Mouse (Mus musculus): Measurements from ENCODE around the gene Rtn4r. TPM values are rescaled to one million over a fixed set of nuclear protein-coding genes. Genes with fewer than 3 reads are reported as not detected.
A peak's percentile ranks its signal among the peaks of the same experiment; 100 is the strongest.
"Not testable (repeated sequence)": the region's sequence is repeated elsewhere in the genome, so short reads cannot be mapped to it uniquely, and the experiment has no call there.

The Rtn4r gene
- polyA plus RNA-seq, 1 experiment from 2014 or later: 0.72 TPM

GRCm38 (mm10) chr16:18179591-18179990 is 52.1 kb downstream of the Rtn4r start:
- Histone ChIP-seq H3K27ac (replicated peaks) (no peak overlapping the region), H3K4me3 (no peak overlapping the region), H3K36me3 (no peaks in the 10 kb centered on the region), H3K9me3 (no peaks in the 10 kb centered on the region), H3K4me1 (peaks cover 26% of the 10 kb centered on the region), H3K9ac (no peak overlapping the region), H3K4me2 (no peak overlapping the region), H3K27me3 (replicated peaks) (peaks cover 33% of the 10 kb centered on the region)
- 65% methylated on average over 2 of the region's 2 CpGs for WGBS
- no peak for ATAC-seq (ENCODE audit: extremely low read depth, insufficient number of reproducible peaks, low FRiP score, low TSS enrichment)

DNA sequence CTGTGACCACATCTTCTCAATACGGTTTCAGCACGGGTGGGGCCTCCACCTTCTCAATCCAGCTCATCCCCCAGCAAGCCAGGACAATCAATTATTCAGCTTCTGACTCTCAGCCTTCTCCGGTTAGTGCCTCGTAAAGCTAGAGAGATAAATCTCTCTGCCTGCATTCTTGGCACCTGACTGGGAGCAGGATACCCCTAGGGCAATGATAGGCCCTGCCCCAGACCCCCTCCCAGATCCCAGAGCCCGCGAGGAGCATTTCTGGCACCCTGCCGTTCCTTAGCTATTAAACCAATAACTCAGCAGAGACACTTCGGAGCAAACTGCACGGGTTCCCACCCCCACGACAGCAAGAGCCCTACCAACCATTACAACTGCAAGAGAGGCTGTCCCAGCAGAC is 54.0 kb downstream of the Rtn4r start:
- peaks cover 17% of the 10 kb centered on the region for H3K4me1 ChIP-seq
- no peaks in the 10 kb centered on the region for H3K9me3 ChIP-seq
- 49% methylated on average over 10 of the region's 10 CpGs for WGBS
- no peak overlapping the region for H3K9ac ChIP-seq
- no peak overlapping the region for H3K27ac ChIP-seq (replicated peaks)
- H3K4me2 ChIP-seq: no peak overlapping the region
- H3K27me3 ChIP-seq (replicated peaks): peaks cover 25% of the 10 kb centered on the region
- no peak for ATAC-seq (ENCODE audit: extremely low read depth, insufficient number of reproducible peaks, low FRiP score, low TSS enrichment)
- H3K36me3 ChIP-seq: no peaks in the 10 kb centered on the region
- H3K4me3 ChIP-seq: no peak overlapping the region

- Histone ChIP-seq H3K27me3 (replicated peaks) (peaks cover 20% of the 10 kb centered on the region), H3K9ac (no peak overlapping the region), H3K4me2 (no peak overlapping the region), H3K4me1 (peaks cover 30% of the 10 kb centered on the region), H3K27ac (replicated peaks) (no peak overlapping the region), H3K36me3 (no peaks in the 10 kb centered on the region), H3K4me3 (no peak overlapping the region), H3K9me3 (no peaks in the 10 kb centered on the region)
- no peak for ATAC-seq (ENCODE audit: extremely low read depth, insufficient number of reproducible peaks, low FRiP score, low TSS enrichment)
- 73% methylated on average over 8 of the region's 8 CpGs for WGBS
These were observed 55.3 kb downstream of the Rtn4r start for GRCm38 (mm10) chr16:18182766-18183165.

DNA sequence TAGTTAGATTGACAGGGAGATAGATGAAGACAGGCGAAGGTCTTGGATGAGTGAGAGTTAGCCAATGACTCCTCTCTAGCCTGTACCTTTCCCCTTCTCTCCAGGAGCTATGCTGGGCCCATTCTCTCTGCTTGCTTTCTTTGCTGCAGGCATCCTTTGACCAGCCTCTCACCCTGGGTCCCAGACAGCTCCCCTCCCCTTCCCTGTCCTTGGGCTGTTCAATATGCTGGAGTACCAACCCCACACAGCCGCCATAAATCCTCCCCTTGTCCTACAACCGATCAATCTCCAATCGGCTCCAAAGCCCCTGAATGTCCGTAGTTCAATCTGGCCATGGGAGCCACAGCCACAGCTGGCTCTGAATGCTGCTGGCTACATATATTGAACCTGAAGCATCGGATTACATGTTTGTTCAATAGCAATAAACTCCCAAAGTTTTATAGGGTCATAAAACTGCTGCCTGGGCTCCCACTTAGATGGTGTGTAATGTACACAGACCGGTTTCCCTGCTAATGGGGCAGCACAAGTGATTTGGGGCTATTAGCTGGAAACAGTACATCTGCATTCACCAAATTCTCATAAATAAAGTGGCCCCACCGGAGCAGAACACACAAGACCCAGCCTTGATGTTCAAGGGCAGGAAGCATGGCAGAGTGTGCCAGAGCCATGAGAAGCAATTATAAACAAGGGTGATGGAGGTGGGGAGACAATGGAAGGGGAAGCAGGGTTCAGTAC is 58.4 kb downstream of the Rtn4r start:
- Histone ChIP-seq H3K4me3 (no peak overlapping the region), H3K27me3 (replicated peaks) (peaks cover 2% of the 10 kb centered on the region; the same call in 1 of the 2 replicates), H3K27ac (replicated peaks) (no peak overlapping the region), H3K9me3 (no peaks in the 10 kb centered on the region), H3K36me3 (no peaks in the 10 kb centered on the region), H3K4me2 (no peak overlapping the region), H3K4me1 (peaks cover 30% of the 10 kb centered on the region), H3K9ac (no peak overlapping the region)
- WGBS: 79% methylated on average over 8 of the region's 8 CpGs
- no peak for ATAC-seq (ENCODE audit: extremely low read depth, insufficient number of reproducible peaks, low FRiP score, low TSS enrichment)

GRCm38 (mm10) chr16:18186798-18187197 is 59.4 kb downstream of the Rtn4r start:
- Histone ChIP-seq H3K27me3 (replicated peaks) (no peaks in the 10 kb centered on the region), H3K9ac (no peak overlapping the region; the same call in 1 of the 2 replicates), H3K36me3 (no peaks in the 10 kb centered on the region), H3K4me2 (no peak overlapping the region), H3K4me1 (peaks cover 21% of the 10 kb centered on the region), H3K27ac (replicated peaks) (peak overlapping the region; percentile 61), H3K4me3 (no peak overlapping the region), H3K9me3 (no peaks in the 10 kb centered on the region)
- ATAC-seq (ENCODE audit: extremely low read depth, insufficient number of reproducible peaks, low FRiP score, low TSS enrichment): no peak
- WGBS: 40% methylated on average over 4 of the region's 4 CpGs

DNA sequence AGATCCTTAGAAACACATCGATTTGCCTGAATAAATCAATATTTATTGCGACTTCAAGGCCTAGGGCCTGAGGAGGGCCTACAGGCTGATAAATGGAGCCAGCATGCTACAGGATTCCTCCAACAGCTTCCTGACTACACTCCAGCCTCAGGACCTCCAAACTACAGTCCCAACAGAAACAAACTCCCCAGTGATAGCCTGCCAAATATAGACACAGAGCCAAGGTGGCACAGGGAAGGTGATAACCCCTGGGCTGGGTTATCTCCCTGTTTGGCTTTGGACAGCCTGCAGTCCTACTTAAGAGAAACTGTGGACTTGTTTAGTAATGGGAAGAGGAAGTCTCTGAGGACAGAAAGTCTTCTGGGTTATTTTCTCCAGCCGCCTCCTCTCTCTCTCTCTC is 59.8 kb downstream of the Rtn4r start:
- ATAC-seq (ENCODE audit: extremely low read depth, insufficient number of reproducible peaks, low FRiP score, low TSS enrichment): no peak
- Histone ChIP-seq H3K9ac (no peak overlapping the region), H3K27me3 (replicated peaks) (no peaks in the 10 kb centered on the region), H3K36me3 (no peaks in the 10 kb centered on the region), H3K4me2 (no peak overlapping the region), H3K9me3 (no peaks in the 10 kb centered on the region), H3K27ac (replicated peaks) (peak overlapping the region; percentile 61), H3K4me1 (peaks cover 21% of the 10 kb centered on the region), H3K4me3 (no peak overlapping the region)
- 46% methylated on average over 3 of the region's 3 CpGs for WGBS

- no peaks in the 10 kb centered on the region for H3K36me3 ChIP-seq
- WGBS: 65% methylated on average over 2 of the region's 2 CpGs
- no peak for ATAC-seq (ENCODE audit: extremely low read depth, insufficient number of reproducible peaks, low FRiP score, low TSS enrichment)
These were observed 63.6 kb downstream of the Rtn4r start for GRCm38 (mm10) chr16:18191006-18191405.

GRCm38 (mm10) chr16:18194208-18194985 is 67.0 kb downstream of the Rtn4r start:
- ATAC-seq (ENCODE audit: extremely low read depth, insufficient number of reproducible peaks, low FRiP score, low TSS enrichment): no peak
- WGBS: 70% methylated on average over 15 of the region's 15 CpGs

More at GRCm38 (mm10) chr16:18191006-18191405, 63.6 kb downstream of the Rtn4r start:
- Histone ChIP-seq H3K9ac (no peak overlapping the region), H3K4me2 (no peak overlapping the region), H3K4me3 (no peak overlapping the region), H3K27ac (replicated peaks) (no peak overlapping the region), H3K4me1 (peaks cover 28% of the 10 kb centered on the region), H3K27me3 (replicated peaks) (peaks cover 4% of the 10 kb centered on the region), H3K9me3 (no peaks in the 10 kb centered on the region)

DNA sequence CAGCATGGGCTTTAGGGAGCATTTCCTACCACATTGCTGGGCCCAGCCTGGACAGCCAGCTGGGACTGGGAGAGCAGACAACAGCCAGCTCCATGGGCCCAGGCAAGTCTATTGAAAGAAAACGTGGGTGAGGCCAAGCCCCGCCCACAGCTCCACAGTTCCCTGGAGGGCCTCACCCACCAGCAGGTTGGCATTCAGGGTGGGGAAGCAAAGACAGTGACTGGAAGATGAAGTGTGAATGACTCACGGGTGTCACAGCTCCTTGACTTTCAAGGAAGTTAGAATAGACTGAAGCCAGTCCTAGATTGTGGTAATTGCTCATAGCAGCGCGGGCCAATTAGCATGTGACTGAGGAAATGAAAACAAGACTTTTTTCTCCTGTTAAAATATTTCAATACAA is 67.6 kb downstream of the Rtn4r start:
- no peak for ATAC-seq (ENCODE audit: extremely low read depth, insufficient number of reproducible peaks, low FRiP score, low TSS enrichment)
- Histone ChIP-seq H3K9ac (no peak overlapping the region), H3K4me1 (peaks cover 11% of the 10 kb centered on the region; the same call in 1 of the 2 replicates), H3K36me3 (no peaks in the 10 kb centered on the region), H3K27me3 (replicated peaks) (peaks cover 23% of the 10 kb centered on the region), H3K27ac (replicated peaks) (no peak overlapping the region), H3K9me3 (no peaks in the 10 kb centered on the region), H3K4me3 (no peak overlapping the region), H3K4me2 (no peak overlapping the region)
- WGBS: 59% methylated on average over 5 of the region's 5 CpGs

More at GRCm38 (mm10) chr16:18194208-18194985, 67.0 kb downstream of the Rtn4r start:
- Histone ChIP-seq H3K4me3 (no peak overlapping the region), H3K27ac (replicated peaks) (no peak overlapping the region), H3K9ac (no peak overlapping the region), H3K27me3 (replicated peaks) (peaks cover 23% of the 10 kb centered on the region), H3K4me2 (no peak overlapping the region), H3K9me3 (no peaks in the 10 kb centered on the region), H3K4me1 (peaks cover 11% of the 10 kb centered on the region; the same call in 1 of the 2 replicates), H3K36me3 (no peaks in the 10 kb centered on the region)

DNA sequence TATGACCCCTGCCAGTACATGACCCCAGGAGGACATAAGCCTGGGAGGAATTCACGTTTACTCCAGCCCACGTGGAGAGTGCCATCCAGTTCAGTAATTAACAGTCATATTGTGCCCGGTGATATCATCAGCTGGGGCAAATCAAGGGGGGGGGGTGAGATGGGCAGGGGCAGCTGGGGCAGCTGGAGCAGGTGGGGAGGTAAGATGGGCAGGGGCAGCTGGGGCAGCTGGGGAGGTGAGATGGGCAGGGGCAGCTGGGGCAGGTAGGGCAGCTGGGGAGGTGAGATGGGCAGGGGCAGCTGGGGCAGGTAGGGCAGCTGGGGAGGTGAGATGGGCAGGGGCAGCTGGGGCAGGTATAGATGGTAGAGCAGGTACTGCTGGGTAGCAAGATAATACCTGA is 68.1 kb downstream of the Rtn4r start:
- peaks cover 23% of the 10 kb centered on the region for H3K27me3 ChIP-seq (replicated peaks)
- H3K9me3 ChIP-seq; H3K36me3 ChIP-seq; H3K4me2 ChIP-seq; H3K9ac ChIP-seq; H3K4me3 ChIP-seq; H3K27ac ChIP-seq (replicated peaks); ATAC-seq (ENCODE audit: extremely low read depth, insufficient number of reproducible peaks, low FRiP score, low TSS enrichment): not testable (repeated sequence)
- WGBS: 42% methylated on average over 3 of the region's 3 CpGs
- H3K4me1 ChIP-seq: peaks cover 11% of the 10 kb centered on the region; the same call in 1 of the 2 replicates

DNA sequence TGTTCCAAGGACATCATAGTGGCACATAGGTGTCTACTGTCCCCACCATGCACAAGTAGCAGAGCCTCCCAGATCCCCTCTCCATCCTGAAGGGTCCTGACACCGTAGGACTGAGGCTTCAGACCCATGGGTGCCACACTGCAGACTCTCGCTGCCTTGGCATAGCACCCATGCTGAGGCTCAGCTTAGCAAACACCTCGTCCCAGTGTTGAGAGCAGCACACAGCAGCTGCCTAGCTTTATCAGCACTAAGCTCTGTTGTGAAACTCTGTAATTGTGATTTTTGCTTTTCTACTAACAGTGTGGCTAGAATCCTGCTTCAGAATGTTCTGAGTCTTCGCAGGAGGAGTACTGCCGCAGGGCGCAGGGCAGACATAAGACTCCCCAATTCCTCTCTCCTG is 70.4 kb downstream of the Rtn4r start:
- Histone ChIP-seq H3K9me3 (no peaks in the 10 kb centered on the region), H3K4me3 (no peak overlapping the region), H3K36me3 (no peaks in the 10 kb centered on the region), H3K4me1 (peaks cover 16% of the 10 kb centered on the region; the same call in 1 of the 2 replicates), H3K27me3 (replicated peaks) (peaks cover 23% of the 10 kb centered on the region), H3K4me2 (no peak overlapping the region), H3K9ac (no peak overlapping the region), H3K27ac (replicated peaks) (no peak overlapping the region)
- ATAC-seq (ENCODE audit: extremely low read depth, insufficient number of reproducible peaks, low FRiP score, low TSS enrichment): no peak
- 70% methylated on average over 6 of the region's 6 CpGs for WGBS

All from heart, embryonic 13.5 days (tissue).